Mouse (Mus musculus) hindbrain, postnatal 0 days (tissue): Measurements from ENCODE around the gene Rnls. TPM values are rescaled to one million over a fixed set of nuclear protein-coding genes. Genes with fewer than 3 reads are reported as not detected.

Experiments
- ATAC-seq: fragments of 200-750 bp; cut with Nextera tagmentation; 2 replicates; pipeline ENCODE4 v1.8.0; 2017; ENCODE audit warnings: mild to moderate bottlenecking, moderate TSS enrichment, moderate library complexity
- DNase-seq: peaks from one replicate; pipeline ENCODE4 v3.0.0-alpha.2; 2015; ENCODE audit warnings: low spot score
- H3K27ac ChIP-seq: fragments of 300-500 bp; sonication (generic); 2 replicates; pipeline ENCODE4 v1.5.1; 2014; ENCODE audit warnings: mild to moderate bottlenecking
- H3K27me3 ChIP-seq: fragments of 300-500 bp; sonication (generic); 2 replicates; pipeline ENCODE4 v1.6.1; 2014; ENCODE audit warnings: low read length, mixed read lengths; ENCODE audit not compliant: insufficient read depth
- H3K36me3 ChIP-seq: fragments of 300-500 bp; sonication (generic); 2 replicates; pipeline ENCODE4 v1.6.1; 2014; ENCODE audit warnings: low read length, mixed read lengths; ENCODE audit not compliant: insufficient read depth
- H3K4me1 ChIP-seq: fragments of 300-500 bp; sonication (generic); 2 replicates; pipeline ENCODE4 v1.6.1; 2014; ENCODE audit warnings: antibody characterized with exemption, low read length, mixed read lengths; ENCODE audit not compliant: insufficient read depth
- H3K4me2 ChIP-seq: fragments of 300-500 bp; sonication (generic); 2 replicates; pipeline ENCODE4 v1.6.1; 2014; ENCODE audit warnings: low read depth, mild to moderate bottlenecking, low read length, moderate library complexity, mixed read lengths
- H3K4me3 ChIP-seq: fragments of 300-500 bp; sonication (generic); 2 replicates; pipeline ENCODE4 v1.5.1; 2014; ENCODE audit warnings: low read length
- H3K9ac ChIP-seq: fragments of 300-500 bp; sonication (generic); replicated peaks from 2 replicates; pipeline ENCODE4 v1.6.1; 2014; ENCODE audit warnings: mild to moderate bottlenecking, low read length, moderate library complexity, mixed read lengths
- H3K9me3 ChIP-seq: fragments of 300-500 bp; sonication (generic); 2 replicates; pipeline ENCODE4 v1.6.1; 2016; ENCODE audit warnings: low read length, mixed read lengths
- CTCF ChIP-seq: IDR thresholded peaks from 2 replicates; pipeline ENCODE4 v1.5.1; 2016; ENCODE audit warnings: antibody characterized with exemption, control low read depth, low read depth
- WGBS: fragments of 180-500 bp; shearing (Covaris S2); extraction: QIAGEN DNeasy Blood & Tissue Kit; methylation state at CpG from one replicate; pipeline ENCODE4 v1.1.7; 2014; 5-methylcytosine and 5-hydroxymethylcytosine counted together
- polyA plus RNA-seq: library from polyadenylated mRNA; unstranded; fragments of >200 nt; fragmentation: Nextera tagmentation; extraction: Ambion mirVana; gene quantifications from 2 replicates; pipeline ENCODE4 v1.2.1, GENCODE M21; 2015
- total RNA-seq: library from RNA; depleted of rRNA; stranded (reverse); fragments of >200 nt; gene quantifications from 2 replicates; pipeline ENCODE4 v1.2.3, GENCODE M21; 2014

The Rnls gene
- total and polyA plus RNA-seq, 2 experiments from 2014 or later: 3.3 to 9.8 TPM

- Histone ChIP-seq H3K9ac (no peak overlapping the region), H3K27me3 (no peaks in the 10 kb centered on the region), H3K36me3 (no peaks in the 10 kb centered on the region), H3K4me1 (no peaks in the 10 kb centered on the region), H3K9me3 (no peaks in the 10 kb centered on the region), H3K4me2 (no peak overlapping the region), H3K4me3 (no peak overlapping the region), H3K27ac (no peak overlapping the region)
- no peak for TF ChIP-seq CTCF
- DNase-seq (no peak), ATAC-seq (no peak)
Measured at GRCm38 (mm10) chr19:33173991-33174390, 218.1 kb downstream of the Rnls start.

GRCm38 (mm10) chr19:33169881-33170280 lies 222.2 kb downstream of the Rnls start:
- ATAC-seq (no peak), DNase-seq (no peak)
- no peak overlapping the region for H3K4me3 ChIP-seq
- H3K4me2 ChIP-seq: no peak overlapping the region
- no peak overlapping the region for H3K9ac ChIP-seq
- no peaks in the 10 kb centered on the region for H3K36me3 ChIP-seq
- 77% methylated on average over 6 of the region's 6 CpGs for WGBS
- no peaks in the 10 kb centered on the region for H3K4me1 ChIP-seq
- no peak overlapping the region for H3K27ac ChIP-seq
- H3K27me3 ChIP-seq: no peaks in the 10 kb centered on the region
- no peaks in the 10 kb centered on the region for H3K9me3 ChIP-seq
- no peak for TF ChIP-seq CTCF

GRCm38 (mm10) chr19:33167528-33168264 lies 224.4 kb downstream of the Rnls start:
- DNase-seq (no peak), ATAC-seq (no peak)
- Histone ChIP-seq H3K27ac (no peak overlapping the region), H3K4me1 (no peaks in the 10 kb centered on the region), H3K9ac (no peak overlapping the region), H3K27me3 (no peaks in the 10 kb centered on the region), H3K36me3 (no peaks in the 10 kb centered on the region), H3K9me3 (no peaks in the 10 kb centered on the region), H3K4me2 (no peak overlapping the region), H3K4me3 (no peak overlapping the region)
- WGBS: 79% methylated on average over 17 of the region's 17 CpGs
- TF ChIP-seq CTCF: no peak

GRCm38 (mm10) chr19:33164801-33165200 lies 227.3 kb downstream of the Rnls start:
- Histone ChIP-seq H3K4me2 (no peak overlapping the region), H3K27ac (no peak overlapping the region), H3K9ac (no peak overlapping the region), H3K9me3 (no peaks in the 10 kb centered on the region), H3K27me3 (no peaks in the 10 kb centered on the region), H3K4me3 (no peak overlapping the region), H3K4me1 (no peaks in the 10 kb centered on the region), H3K36me3 (no peaks in the 10 kb centered on the region)
- DNase-seq (no peak), ATAC-seq (no peak)
- TF ChIP-seq CTCF: no peak
- WGBS: 86% methylated on average over 5 of the region's 5 CpGs

GRCm38 (mm10) chr19:33161903-33162302 lies 230.2 kb downstream of the Rnls start:
- H3K36me3 ChIP-seq: no peaks in the 10 kb centered on the region
- ATAC-seq (no peak), DNase-seq (no peak)
- no peak overlapping the region for H3K4me3 ChIP-seq
- H3K27ac ChIP-seq: no peak overlapping the region
- no peak overlapping the region for H3K4me2 ChIP-seq
- no peaks in the 10 kb centered on the region for H3K9me3 ChIP-seq
- no peaks in the 10 kb centered on the region for H3K4me1 ChIP-seq
- WGBS: 87% methylated on average over 1 of the region's 1 CpGs
- TF ChIP-seq CTCF: no peak
- H3K27me3 ChIP-seq: no peaks in the 10 kb centered on the region
- no peak overlapping the region for H3K9ac ChIP-seq

GRCm38 (mm10) chr19:33159897-33160296 lies 232.2 kb downstream of the Rnls start:
- no peaks in the 10 kb centered on the region for H3K9me3 ChIP-seq
- no peaks in the 10 kb centered on the region for H3K4me1 ChIP-seq
- WGBS: 94% methylated on average over 2 of the region's 2 CpGs
- H3K27ac ChIP-seq: no peak overlapping the region
- no peak overlapping the region for H3K4me2 ChIP-seq
- H3K27me3 ChIP-seq: no peaks in the 10 kb centered on the region
- no peak overlapping the region for H3K9ac ChIP-seq
- ATAC-seq: no peak
- no peak overlapping the region for H3K4me3 ChIP-seq
- no peak for TF ChIP-seq CTCF
- no peak for DNase-seq
- H3K36me3 ChIP-seq: no peaks in the 10 kb centered on the region

- TF ChIP-seq CTCF: no peak
- Histone ChIP-seq H3K36me3 (no peaks in the 10 kb centered on the region), H3K9me3 (no peaks in the 10 kb centered on the region), H3K27ac (no peak overlapping the region), H3K4me1 (no peaks in the 10 kb centered on the region), H3K9ac (no peak overlapping the region), H3K27me3 (no peaks in the 10 kb centered on the region), H3K4me2 (no peak overlapping the region), H3K4me3 (no peak overlapping the region)
- WGBS: 100% methylated on average over 1 of the region's 1 CpGs
- ATAC-seq (no peak), DNase-seq (no peak)
Measured at GRCm38 (mm10) chr19:33159192-33159591, 232.9 kb downstream of the Rnls start.
